Mouse (Mus musculus): ENCODE measurements around the gene Fam104a. TPM values are rescaled to one million over a fixed set of nuclear protein-coding genes. Genes with fewer than 3 reads are reported as not detected.

The Fam104a gene
- total and polyA plus RNA-seq, 3 experiments: 33.6 to 38.1 TPM; not detected in 1

DNA sequence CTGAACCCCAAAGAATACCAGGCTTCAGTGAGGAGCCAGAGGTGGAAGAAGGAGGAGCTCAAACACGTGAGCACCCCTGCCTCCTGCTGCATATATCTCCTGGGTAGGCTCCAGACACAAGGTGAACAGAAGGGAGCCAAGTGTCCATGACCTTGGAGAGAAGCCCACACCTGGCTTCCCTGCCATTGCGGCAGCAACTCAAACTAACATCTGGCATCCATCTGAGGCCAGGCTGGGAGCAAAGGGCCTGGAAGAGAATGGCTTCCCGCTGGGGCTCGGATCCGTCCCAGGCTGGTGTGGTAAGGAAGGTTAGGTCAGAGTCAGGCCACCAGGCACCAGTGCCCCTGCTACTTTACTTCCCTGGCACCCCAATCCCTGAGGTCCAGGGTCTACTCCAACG is 44.0 kb upstream of the Fam104a start:
- H3K27ac ChIP-seq (ENCODE audit: control insufficient read depth, low read depth, low read length): no peak overlapping the region
- no peaks in the 10 kb centered on the region for H3K27me3 ChIP-seq (ENCODE audit: control insufficient read depth in 1 of 2, insufficient read depth in 2 of 2, low read length in 2 of 2)
- H3K4me3 ChIP-seq (ENCODE audit: control insufficient read depth in 1 of 2, insufficient read depth in 1 of 2, low read depth in 2 of 2, low read length in 2 of 2): no peak overlapping the region
- H3K36me3 ChIP-seq (ENCODE audit: control insufficient read depth in 1 of 2, insufficient read depth in 2 of 2, low read length in 2 of 2): peaks cover 0 to 5% of the 10 kb centered on the region in 2 experiments; a peak in 1 of 4 replicates
- peaks cover 0 to 2% of the 10 kb centered on the region in 2 experiments; a peak in 1 of 4 replicates for H3K4me1 ChIP-seq (ENCODE audit: control insufficient read depth in 1 of 2, insufficient read depth in 2 of 2, low read length in 2 of 2)
- no peak for DNase-seq (ENCODE audit: low read depth, low spot score)
- peaks cover 6% of the 10 kb centered on the region for H3K79me2 ChIP-seq (ENCODE audit: control insufficient read depth, insufficient read depth, low read length, poor library complexity)
- TF ChIP-seq MAFK (IDR thresholded peaks at IDR 0.05; ENCODE audit: borderline replicate concordance, low read depth, low read length): no peak
- no peak for TF ChIP-seq NRF1 (IDR thresholded peaks at IDR 0.05; ENCODE audit: insufficient read depth, low read depth, low read length, poor library complexity, severe bottlenecking)
- no peak for TF ChIP-seq RAD21 (IDR thresholded peaks at IDR 0.05; ENCODE audit: low read depth, low read length)
- no peak for TF ChIP-seq MXI1 (IDR thresholded peaks at IDR 0.05; ENCODE audit: low read depth, low read length)
- no peak for TF ChIP-seq SIN3A (IDR thresholded peaks at IDR 0.05; ENCODE audit: low read length)
- TF ChIP-seq ZNF384 (IDR thresholded peaks at IDR 0.05; ENCODE audit: low read depth, low read length): no peak
- no peak for TF ChIP-seq ELF1 (IDR thresholded peaks at IDR 0.05; ENCODE audit: low read depth, low read length)
- TF ChIP-seq BHLHE40 (IDR thresholded peaks at IDR 0.05; ENCODE audit: borderline replicate concordance, low read depth, low read length): no peak
- TF ChIP-seq GABPA (IDR thresholded peaks at IDR 0.05; ENCODE audit: low read depth, low read length): no peak
- no peaks in the 10 kb centered on the region for H3K9me3 ChIP-seq (replicated peaks; ENCODE audit: insufficient read depth, low read length)
- H3K9ac ChIP-seq (ENCODE audit: control insufficient read depth, low read depth, low read length, poor library complexity, severe bottlenecking): no peak overlapping the region

DNA sequence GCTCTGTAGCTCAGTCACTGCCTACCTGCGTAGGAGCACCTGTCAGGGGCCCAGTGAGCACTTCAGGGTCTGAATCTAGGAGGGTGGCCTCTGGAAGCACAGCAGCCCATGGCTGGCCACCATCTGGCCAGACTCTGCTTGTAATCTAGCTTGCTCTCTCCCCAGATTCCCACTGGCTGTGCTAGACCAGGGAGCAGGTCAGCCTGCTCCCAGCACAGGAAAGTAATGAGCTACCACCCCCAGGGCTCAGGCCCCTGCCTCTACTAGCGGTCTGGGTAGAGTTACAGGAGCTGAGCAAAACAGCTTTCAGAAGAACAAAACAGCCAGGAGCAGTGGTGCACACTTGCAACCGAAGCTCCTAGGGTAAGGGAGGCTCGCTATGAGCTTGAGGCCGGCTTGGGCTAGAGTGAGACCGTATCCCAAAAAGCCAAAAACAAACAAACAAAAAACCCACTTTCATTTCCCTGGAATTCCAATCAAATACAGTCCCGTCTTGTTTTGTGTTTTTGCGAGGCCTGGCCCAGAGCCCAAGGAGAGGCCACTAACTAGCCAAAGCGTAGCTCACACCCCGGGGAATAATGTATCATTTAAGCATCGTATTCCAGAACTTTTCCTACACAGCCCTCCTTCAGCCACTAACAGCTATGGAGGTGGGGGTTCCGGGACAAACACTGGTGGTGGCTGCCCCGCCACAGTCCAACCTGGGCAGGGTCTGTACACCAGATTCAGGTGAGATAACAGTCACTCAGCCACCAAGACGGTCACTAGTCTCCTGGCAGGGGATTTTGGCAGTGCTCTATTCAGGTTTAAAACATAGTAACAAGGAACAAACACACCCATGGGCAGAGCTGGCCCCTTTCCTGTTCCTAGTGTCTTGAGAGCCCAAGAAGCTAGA is 43.3 kb upstream of the Fam104a start:
- no peak overlapping the region for H3K9ac ChIP-seq (ENCODE audit: control insufficient read depth, low read depth, low read length, poor library complexity, severe bottlenecking)
- H3K4me3 ChIP-seq (ENCODE audit: control insufficient read depth in 1 of 2, insufficient read depth in 1 of 2, low read depth in 2 of 2, low read length in 2 of 2): no peak overlapping the region
- peaks cover 0 to 5% of the 10 kb centered on the region in 2 experiments; a peak in 1 of 4 replicates for H3K36me3 ChIP-seq (ENCODE audit: control insufficient read depth in 1 of 2, insufficient read depth in 2 of 2, low read length in 2 of 2)
- TF ChIP-seq MYC (IDR thresholded peaks at IDR 0.05; ENCODE audit: low read depth, low read length) (no peak), CTCF (IDR thresholded peaks at IDR 0.05 in 2 of 3, conservative IDR thresholded peaks at IDR 0.05 in 1 of 3; ENCODE audit: control insufficient read depth in 1 of 3, insufficient read depth in 1 of 3, low read depth in 2 of 3, low read length in 3 of 3, poor library complexity in 1 of 3, severe bottlenecking in 1 of 3) (no peak), KAT2A (conservative IDR thresholded peaks at IDR 0.05; ENCODE audit: low read depth, low read length) (no peak), TCF12 (IDR thresholded peaks at IDR 0.05; ENCODE audit: low read depth, low read length) (no peak), UBTF (IDR thresholded peaks at IDR 0.05; ENCODE audit: borderline replicate concordance, insufficient read depth, low read depth, low read length) (no peak), MAZ (IDR thresholded peaks at IDR 0.05; ENCODE audit: low read depth, low read length) (no peak)
- no peak overlapping the region for H3K27ac ChIP-seq (ENCODE audit: control insufficient read depth, low read depth, low read length)
- no peaks in the 10 kb centered on the region for H3K9me3 ChIP-seq (replicated peaks; ENCODE audit: insufficient read depth, low read length)
- H3K79me2 ChIP-seq (ENCODE audit: control insufficient read depth, insufficient read depth, low read length, poor library complexity): no peaks in the 10 kb centered on the region
- H3K4me1 ChIP-seq (ENCODE audit: control insufficient read depth in 1 of 2, insufficient read depth in 2 of 2, low read length in 2 of 2): no peaks in the 10 kb centered on the region
- no peak for DNase-seq (ENCODE audit: low read depth, low spot score)
- no peaks in the 10 kb centered on the region for H3K27me3 ChIP-seq (ENCODE audit: control insufficient read depth in 1 of 2, insufficient read depth in 2 of 2, low read length in 2 of 2)

Measured in MEL (cell line).